ENCODE assay signal across 8 mouse cellular contexts in the genomic region with DNA sequence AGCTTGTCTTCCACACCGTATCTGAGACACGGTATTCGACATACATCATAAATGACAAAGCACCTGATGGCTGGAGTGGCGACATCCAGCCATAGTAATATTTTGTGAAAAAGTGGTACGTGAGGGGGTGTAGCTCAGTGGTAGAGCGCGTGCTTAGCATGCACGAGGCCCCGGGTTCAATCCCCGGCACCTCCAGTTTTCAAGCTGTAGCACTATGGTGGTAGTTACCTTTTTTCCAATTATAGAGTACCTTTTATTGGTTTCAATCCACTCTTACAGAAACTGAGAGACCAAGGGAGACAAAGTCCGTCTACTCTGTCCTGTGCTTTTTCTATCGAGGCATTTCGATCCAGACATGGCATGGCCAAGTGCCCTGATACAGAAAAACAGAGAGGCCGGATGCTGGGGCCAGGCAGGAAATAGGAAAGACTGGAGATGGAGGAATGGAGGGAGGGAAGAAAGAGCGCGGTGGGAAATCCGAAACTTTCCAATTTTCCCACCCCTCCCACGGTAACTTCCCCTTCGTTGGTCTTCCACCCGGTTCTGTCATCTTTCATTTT. TPM values are rescaled to one million over a fixed set of nuclear protein-coding genes. Genes with fewer than 3 reads are reported as not detected.
DNase-seq lines count a peak whose midpoint lies in the region; ATAC-seq and TF ChIP-seq lines count a peak whose summit lies in the region.

No protein-coding gene starts in this region.

- H3K4me3 ChIP-seq in G1E (ENCODE audit: low read depth, low read length), result peak overlapping the region; percentile 73
- peak overlapping the region; percentile 60 for H3K4me3 ChIP-seq in forebrain, embryonic 15.5 days
- peak overlapping the region; percentile 51 for H3K4me3 ChIP-seq in neural tube, embryonic 14.5 days (ENCODE audit: low read depth, low read length)

- no peak for TF ChIP-seq CTCF in G1E (IDR thresholded peaks at IDR 0.05; ENCODE audit: low read depth, low read length)

- H3K4me1 ChIP-seq in G1E (ENCODE audit: insufficient read depth, low read depth, low read length), result peaks cover 26% of the 10 kb centered on the region
- H3K4me1 ChIP-seq in forebrain, embryonic 15.5 days, result peaks cover 14% of the 10 kb centered on the region; the same call in 1 of the 2 replicates
- H3K4me1 ChIP-seq in neural tube, embryonic 14.5 days (ENCODE audit: control insufficient read depth, insufficient read depth, low read length), result no peaks in the 10 kb centered on the region

- intact Hi-C loops in heart, postnatal 25 days (cut with DNase I), result no loop called here

- H3K9me3 ChIP-seq in G1E (replicated peaks), result no peaks in the 10 kb centered on the region
- H3K9me3 ChIP-seq in forebrain, embryonic 15.5 days, result no peaks in the 10 kb centered on the region
- no peaks in the 10 kb centered on the region for H3K9me3 ChIP-seq in neural tube, embryonic 14.5 days (ENCODE audit: control insufficient read depth, low read length)

- peaks cover 10% of the 10 kb centered on the region for H3K27me3 ChIP-seq in G1E (ENCODE audit: insufficient read depth, low read length)
- no peaks in the 10 kb centered on the region for H3K27me3 ChIP-seq in forebrain, embryonic 15.5 days
- no peaks in the 10 kb centered on the region for H3K27me3 ChIP-seq in neural tube, embryonic 14.5 days (ENCODE audit: control insufficient read depth, insufficient read depth, low read length)

- no peak for DNase-seq in G1E (ENCODE audit: low spot score)
- peak; percentile 85 for DNase-seq in cerebellum, adult 11-12 months
- peak; percentile 60 for DNase-seq in heart, postnatal 25 days (ENCODE audit: low spot score)
- DNase-seq in layer of hippocampus, adult 18-20 months (ENCODE audit: low spot score in 2 of 2), result peak; percentile 88 to 96
- peak; percentile 76 to 78 for DNase-seq in lung, adult 18-20 months
- peak; percentile 84 for DNase-seq in testis, postnatal 10 days (ENCODE audit: low spot score)

- under 1% methylated on average over 20 of the region's 20 CpGs for WGBS in forebrain, embryonic 15.5 days
- 0% methylated on average over 20 of the region's 20 CpGs for WGBS in neural tube, embryonic 14.5 days

- ATAC-seq in G1E (ENCODE audit: extremely low read depth, insufficient number of reproducible peaks, low FRiP score, poor library complexity, severe bottlenecking), result no peak
- ATAC-seq in forebrain, embryonic 15.5 days (replicated peaks), result peak; percentile 95
- peak; percentile 94 for ATAC-seq in neural tube, embryonic 14.5 days (ENCODE audit: low read depth)

- peak overlapping the region; percentile 91 for H3K27ac ChIP-seq in forebrain, embryonic 15.5 days (replicated peaks)
- peak overlapping the region; percentile 79 for H3K27ac ChIP-seq in neural tube, embryonic 14.5 days (ENCODE audit: low read depth, low read length)

- H3K36me3 ChIP-seq in G1E (replicated peaks), result no peaks in the 10 kb centered on the region
- no peaks in the 10 kb centered on the region for H3K36me3 ChIP-seq in forebrain, embryonic 15.5 days
- H3K36me3 ChIP-seq in neural tube, embryonic 14.5 days (ENCODE audit: control insufficient read depth, insufficient read depth, low read length), result no peaks in the 10 kb centered on the region

- H3K9ac ChIP-seq in forebrain, embryonic 15.5 days (replicated peaks), result peak overlapping the region; percentile 69
- H3K9ac ChIP-seq in neural tube, embryonic 14.5 days (replicated peaks; ENCODE audit: low read depth, low read length), result peak overlapping the region; percentile 64

- H3K4me2 ChIP-seq in forebrain, embryonic 15.5 days (replicated peaks), result peak overlapping the region; percentile 58
- H3K4me2 ChIP-seq in neural tube, embryonic 14.5 days (ENCODE audit: low read depth, low read length), result peak overlapping the region; percentile 58

RNA-seq across cellular contexts. Expression of a gene that starts 43.3 kb away (rescaled TPM):
- total RNA-seq in G1E (2014; fragmentation: Nextera tagmentation), result 91.5 and 93.2 TPM in 2 replicates
- total RNA-seq in G1E (2017), result 173 and 196 TPM in 2 replicates
- polyA plus RNA-seq in G1E (2012), result 139 and 188 TPM in 2 replicates
- polyA plus RNA-seq in forebrain, embryonic 15.5 days (2015; fragmentation: Nextera tagmentation; extraction: Ambion mirVana), result 98.8 and 101 TPM in 2 replicates
- 10 to 100 TPM; 18.8 to 19.0 TPM for total RNA-seq in heart, postnatal 25 days (2021)
- 10 to 100 TPM; 42.0 to 45.1 TPM for total RNA-seq in layer of hippocampus, adult 18-20 months (2021)
- 68.2 and 87.9 TPM in 2 replicates for polyA plus RNA-seq in neural tube, embryonic 14.5 days (2014; fragmentation: Nextera tagmentation; extraction: Ambion mirVana)
